Mouse (Mus musculus): ENCODE measurements at regions not wholly inside any gene's neighbourhood (a gene's known extent, or its start where the extent isn't known, plus 50 kb on each side); places are given as distances from the start of the nearest gene placed in this dataset.

- DNase-seq (ENCODE audit: extremely low read depth, low read depth, low spot score), result no peak
Observed at GRCm38 (mm10) chr12:58743800-58744199, 268.0 kb downstream of the Sec23a start.

DNA sequence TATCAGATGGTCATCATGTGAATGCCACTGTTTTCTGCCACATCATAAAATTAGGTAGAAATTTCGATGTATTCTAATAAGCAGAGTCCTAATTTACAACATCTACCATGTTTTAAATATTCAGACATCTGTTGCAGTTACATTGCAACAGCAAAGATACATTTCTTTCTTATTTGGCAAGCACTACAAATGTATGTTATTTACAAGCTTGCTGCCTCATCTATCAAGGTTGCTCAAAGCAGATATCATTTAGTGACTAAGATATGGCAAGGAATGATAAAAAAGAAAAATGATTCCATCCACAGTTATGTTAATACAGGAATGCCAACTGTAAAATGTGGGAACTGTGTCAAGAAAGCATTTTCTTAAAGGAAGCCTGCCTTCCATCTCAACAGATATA is 283.7 kb downstream of the Sec23a start:
- no peak for DNase-seq (ENCODE audit: extremely low read depth, low read depth, low spot score)

GRCm38 (mm10) chr12:58727547-58727946 is 284.3 kb downstream of the Sec23a start:
- no peak for DNase-seq (ENCODE audit: extremely low read depth, low read depth, low spot score)

- no peak for DNase-seq (ENCODE audit: extremely low read depth, low read depth, low spot score)
Observed at GRCm38 (mm10) chr12:58717908-58718307, 293.9 kb downstream of the Sec23a start.

DNA sequence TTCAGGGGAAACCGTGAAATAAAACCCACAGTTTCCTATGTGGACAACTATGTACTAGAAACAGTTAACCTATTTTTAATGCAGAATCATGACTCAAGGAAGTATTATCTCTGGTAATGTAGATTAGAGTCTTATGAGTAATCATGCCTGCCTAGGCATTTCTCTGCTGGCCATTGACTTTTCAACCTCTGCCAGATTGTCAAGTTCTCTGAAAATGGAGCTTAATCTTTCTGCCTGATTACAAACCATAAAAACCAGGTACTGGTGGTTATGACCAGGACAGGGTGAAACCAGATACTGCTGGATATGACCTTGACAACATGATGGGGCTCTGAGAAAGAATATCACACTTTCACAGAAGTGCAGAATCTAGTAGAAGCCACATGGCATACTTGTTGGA is 297.6 kb downstream of the Sec23a start:
- no peak for DNase-seq (ENCODE audit: extremely low read depth, low read depth, low spot score)

DNA sequence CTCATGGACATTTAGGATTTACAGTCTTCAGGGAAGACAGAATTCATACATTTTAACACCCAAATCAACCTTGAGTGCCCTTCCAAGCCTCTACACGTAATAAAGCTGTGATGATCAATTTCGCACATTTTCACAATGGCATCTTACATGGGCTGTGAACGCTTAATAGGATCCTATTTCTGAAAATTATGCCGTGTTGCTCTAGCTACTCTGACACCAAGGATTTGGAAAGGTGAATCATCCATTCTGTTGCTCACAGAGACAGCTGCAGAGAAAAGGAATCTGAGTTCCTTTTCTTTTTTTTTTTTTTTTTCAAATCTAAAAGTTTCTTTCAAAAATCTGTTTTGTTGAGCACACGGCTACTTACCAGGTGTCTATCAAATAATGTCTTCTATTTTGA is 316.1 kb downstream of the Sec23a start:
- DNase-seq (ENCODE audit: extremely low read depth, low read depth, low spot score), result no peak

- DNase-seq (ENCODE audit: extremely low read depth, low read depth, low spot score), result no peak
Observed at GRCm38 (mm10) chr12:58669914-58670635, 341.7 kb downstream of the Sec23a start.

GRCm38 (mm10) chr12:58654530-58655056 is 357.2 kb downstream of the Sec23a start:
- no peak for DNase-seq (ENCODE audit: extremely low read depth, low read depth, low spot score)

DNA sequence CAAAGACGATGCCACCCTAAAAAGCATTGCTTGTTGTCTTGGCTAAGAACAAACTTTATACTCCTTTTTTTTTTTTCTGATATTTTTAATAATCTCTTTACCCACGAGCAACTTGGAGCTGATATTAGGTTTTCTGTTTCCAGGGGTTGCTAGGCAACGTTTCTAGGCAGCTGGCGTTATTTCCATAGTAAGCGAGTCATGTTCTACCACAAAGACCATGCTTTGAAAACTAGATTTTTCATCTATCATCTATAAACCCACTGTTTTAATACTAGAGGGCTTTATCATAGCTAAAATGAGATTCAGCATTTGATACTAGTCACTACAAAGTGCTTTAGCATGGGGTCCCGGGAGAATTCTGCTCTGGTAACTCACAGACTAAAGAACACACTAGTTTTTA is 358.1 kb downstream of the Sec23a start:
- DNase-seq (ENCODE audit: extremely low read depth, low read depth, low spot score), result no peak

- no peak for DNase-seq (ENCODE audit: extremely low read depth, low read depth, low spot score)
Observed at GRCm38 (mm10) chr12:58653222-58653621, 358.6 kb downstream of the Sec23a start.

GRCm38 (mm10) chr12:58652701-58653100 is 359.1 kb downstream of the Sec23a start:
- DNase-seq (ENCODE audit: extremely low read depth, low read depth, low spot score), result no peak

DNA sequence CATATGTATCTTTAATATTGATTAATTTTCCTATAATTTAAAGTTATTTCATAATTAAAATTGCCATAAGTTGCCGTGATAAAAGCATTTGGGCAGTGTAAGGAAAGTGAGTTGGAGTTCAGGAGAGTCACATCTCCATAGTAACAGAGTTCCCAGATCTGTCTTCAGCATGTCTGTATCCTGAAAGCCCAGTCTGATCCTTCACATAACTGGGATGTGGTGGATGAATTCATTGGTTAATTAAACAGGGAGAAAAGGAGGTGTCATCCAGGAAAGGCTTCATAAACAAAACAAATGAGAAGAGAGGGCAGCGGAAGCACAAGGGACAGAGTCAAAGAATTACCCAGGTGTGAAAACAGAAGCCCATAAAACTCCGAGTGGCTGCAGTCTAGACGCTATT is 363.5 kb downstream of the Sec23a start:
- DNase-seq (ENCODE audit: extremely low read depth, low read depth, low spot score), result no peak

DNA sequence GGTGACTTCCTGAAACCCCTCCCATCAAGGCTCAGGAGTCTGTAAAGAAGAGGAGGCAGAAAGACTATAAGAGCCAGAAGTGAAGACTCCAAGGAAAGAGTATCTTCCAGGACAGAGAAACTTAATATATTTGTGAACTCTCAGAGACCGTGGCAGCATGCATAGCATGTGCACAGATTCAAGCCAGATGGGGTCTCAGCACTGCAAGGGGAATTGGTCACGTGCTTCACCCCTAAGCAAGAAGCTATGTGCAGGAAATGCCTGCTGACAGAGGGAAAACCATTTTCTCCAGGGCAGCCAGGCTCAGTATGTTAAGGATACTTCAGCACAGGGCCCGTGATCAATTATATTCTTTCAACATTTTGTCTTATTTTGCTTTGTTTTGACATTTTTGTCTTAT is 368.0 kb downstream of the Sec23a start:
- no peak for DNase-seq (ENCODE audit: extremely low read depth, low read depth, low spot score)

- no peak for DNase-seq (ENCODE audit: extremely low read depth, low read depth, low spot score)
Observed at GRCm38 (mm10) chr12:58639478-58639877, 370.4 kb upstream of the Clec14a start.

GRCm38 (mm10) chr12:58638260-58638659 is 369.2 kb upstream of the Clec14a start:
- no peak for DNase-seq (ENCODE audit: extremely low read depth, low read depth, low spot score)

DNA sequence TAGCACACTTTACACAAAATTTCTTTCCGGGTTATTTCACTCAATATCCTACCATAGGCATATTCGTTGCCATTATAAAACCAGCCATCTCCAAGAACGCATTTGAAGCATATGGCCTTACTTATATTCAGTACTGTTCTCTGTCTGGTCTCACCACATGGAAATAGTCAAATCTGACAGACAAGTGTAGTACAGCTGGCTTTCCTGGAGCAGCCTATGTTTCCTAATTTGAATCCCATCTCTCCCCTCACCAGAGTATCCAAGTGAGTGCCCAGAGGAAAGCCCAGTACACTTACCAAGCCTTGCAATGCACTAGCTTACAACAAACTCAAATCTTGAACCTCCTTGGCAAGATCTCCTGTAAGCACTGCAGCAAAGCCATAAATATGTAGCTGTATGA is 363.4 kb upstream of the Clec14a start:
- DNase-seq (ENCODE audit: extremely low read depth, low read depth, low spot score), result no peak

DNA sequence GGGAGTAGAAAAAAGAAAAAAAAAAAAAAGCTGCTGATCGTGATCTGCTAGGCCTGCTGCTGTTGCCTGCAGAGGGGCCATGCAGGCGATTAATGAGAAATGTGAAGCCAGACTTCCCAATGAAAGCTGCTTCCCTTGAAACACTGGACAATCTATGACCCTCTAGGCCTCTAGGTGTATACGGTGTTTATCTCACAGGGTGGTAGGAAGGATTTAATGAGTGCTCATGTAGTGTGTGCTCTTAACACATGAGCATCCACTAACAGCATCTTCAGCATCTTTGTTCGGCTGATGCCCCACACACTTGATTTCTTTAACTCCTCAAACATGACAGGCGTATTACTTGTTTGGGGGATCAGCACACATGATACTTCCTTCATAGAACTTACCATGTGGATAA is 359.7 kb upstream of the Clec14a start:
- no peak for DNase-seq (ENCODE audit: extremely low read depth, low read depth, low spot score)

DNA sequence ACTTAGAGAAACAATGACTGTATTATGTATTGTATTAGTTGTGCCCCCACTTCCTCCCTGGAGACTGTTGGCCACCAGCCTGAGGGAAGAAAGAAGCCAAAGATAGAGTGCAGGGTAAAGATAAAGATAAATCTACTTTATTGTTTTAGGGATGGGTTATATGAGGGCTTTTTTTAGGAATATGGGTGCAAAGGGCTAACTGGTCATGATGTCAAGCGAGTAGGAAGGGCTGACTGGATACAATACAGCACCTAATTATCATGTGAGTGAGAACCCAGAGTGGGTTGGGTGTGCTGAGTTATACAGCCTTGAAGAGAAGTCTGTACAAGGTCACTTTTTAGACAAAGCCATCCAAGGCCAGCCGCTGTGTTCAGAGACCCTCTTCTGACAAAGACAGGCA is 356.1 kb upstream of the Clec14a start:
- no peak for DNase-seq (ENCODE audit: extremely low read depth, low read depth, low spot score)

DNA sequence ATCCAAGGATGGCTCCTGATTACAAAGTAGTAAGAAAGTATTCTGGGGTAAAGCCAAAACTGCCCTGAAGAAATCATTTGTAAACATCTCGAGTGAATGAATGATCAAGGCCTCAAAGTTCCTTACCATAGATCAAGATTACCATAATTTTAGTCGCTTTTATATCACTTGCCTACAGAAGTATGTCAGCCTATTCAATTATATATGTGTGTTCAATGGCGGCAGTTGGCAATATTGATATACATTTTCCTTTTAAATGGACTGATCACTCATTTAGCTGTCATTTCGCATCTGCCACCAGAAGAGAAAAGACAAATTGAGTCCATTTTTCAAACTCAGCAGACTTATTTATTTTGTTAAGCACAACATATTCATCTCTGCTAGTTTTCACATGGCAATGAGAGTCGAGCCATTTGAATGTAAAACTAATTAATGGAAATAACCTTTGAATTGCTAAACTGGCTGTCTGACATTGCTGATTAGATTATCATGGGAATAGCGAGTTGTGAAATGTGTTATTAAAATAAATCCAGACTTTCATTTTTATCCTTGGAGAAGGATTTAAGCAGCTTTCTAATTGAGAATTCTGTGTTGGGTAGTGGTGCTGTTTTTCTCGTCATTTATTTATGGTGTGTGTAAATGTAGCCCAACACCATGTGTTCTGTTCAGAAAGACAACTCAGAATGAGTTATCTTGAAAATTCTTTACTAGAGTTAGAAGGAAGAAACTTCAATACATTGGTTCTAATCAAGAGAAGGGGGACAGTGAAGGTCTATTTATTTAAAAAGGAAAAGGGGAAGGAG is 350.6 kb upstream of the Clec14a start:
- no peak for DNase-seq (ENCODE audit: extremely low read depth, low read depth, low spot score)

GRCm38 (mm10) chr12:58594781-58595180 is 325.7 kb upstream of the Clec14a start:
- no peak for DNase-seq (ENCODE audit: extremely low read depth, low read depth, low spot score)

- no peak for DNase-seq (ENCODE audit: extremely low read depth, low read depth, low spot score)
Observed at GRCm38 (mm10) chr12:58591480-58591829, 322.4 kb upstream of the Clec14a start.
